Mouse (Mus musculus): ENCODE data around the gene C530008M17Rik. TPM values are rescaled to one million over a fixed set of nuclear protein-coding genes. Genes with fewer than 3 reads are reported as not detected.

Gene C530008M17Rik
- total RNA-seq, 1 experiment from 2014 or later, result not detected

- ATAC-seq (replicated peaks; ENCODE audit: insufficient number of reproducible peaks, low FRiP score, low TSS enrichment, poor library complexity, severe bottlenecking), result no peak
These were observed 104.0 kb downstream of the C530008M17Rik start for GRCm38 (mm10) chr5:76760349-76760748.

GRCm38 (mm10) chr5:76762030-76762698 lies 105.9 kb downstream of the C530008M17Rik start:
- no peak for ATAC-seq (replicated peaks; ENCODE audit: insufficient number of reproducible peaks, low FRiP score, low TSS enrichment, poor library complexity, severe bottlenecking)

- ATAC-seq (replicated peaks; ENCODE audit: insufficient number of reproducible peaks, low FRiP score, low TSS enrichment, poor library complexity, severe bottlenecking), result no peak
These were observed 106.9 kb downstream of the C530008M17Rik start for GRCm38 (mm10) chr5:76763148-76763701.

- ATAC-seq (replicated peaks; ENCODE audit: insufficient number of reproducible peaks, low FRiP score, low TSS enrichment, poor library complexity, severe bottlenecking), result no peak
These were observed 107.4 kb downstream of the C530008M17Rik start for GRCm38 (mm10) chr5:76763731-76764130.

- ATAC-seq (replicated peaks; ENCODE audit: insufficient number of reproducible peaks, low FRiP score, low TSS enrichment, poor library complexity, severe bottlenecking), result no peak
These were observed 112.7 kb downstream of the C530008M17Rik start for GRCm38 (mm10) chr5:76769014-76769413.

- no peak for ATAC-seq (replicated peaks; ENCODE audit: insufficient number of reproducible peaks, low FRiP score, low TSS enrichment, poor library complexity, severe bottlenecking)
These were observed 113.3 kb downstream of the C530008M17Rik start for GRCm38 (mm10) chr5:76769572-76769971.

- no peak for ATAC-seq (replicated peaks; ENCODE audit: insufficient number of reproducible peaks, low FRiP score, low TSS enrichment, poor library complexity, severe bottlenecking)
These were observed 115.1 kb downstream of the C530008M17Rik start for GRCm38 (mm10) chr5:76771371-76771770.

- ATAC-seq (replicated peaks; ENCODE audit: insufficient number of reproducible peaks, low FRiP score, low TSS enrichment, poor library complexity, severe bottlenecking), result no peak
These were observed 116.5 kb downstream of the C530008M17Rik start for GRCm38 (mm10) chr5:76772831-76773230.

- no peak for ATAC-seq (replicated peaks; ENCODE audit: insufficient number of reproducible peaks, low FRiP score, low TSS enrichment, poor library complexity, severe bottlenecking)
These were observed 117.3 kb downstream of the C530008M17Rik start for GRCm38 (mm10) chr5:76773492-76774158.

- ATAC-seq (replicated peaks; ENCODE audit: insufficient number of reproducible peaks, low FRiP score, low TSS enrichment, poor library complexity, severe bottlenecking), result peak; percentile 88
These were observed 122.8 kb downstream of the C530008M17Rik start for GRCm38 (mm10) chr5:76779094-76779615.

GRCm38 (mm10) chr5:76781943-76782342 lies 125.6 kb downstream of the C530008M17Rik start:
- ATAC-seq (replicated peaks; ENCODE audit: insufficient number of reproducible peaks, low FRiP score, low TSS enrichment, poor library complexity, severe bottlenecking), result no peak

- no peak for ATAC-seq (replicated peaks; ENCODE audit: insufficient number of reproducible peaks, low FRiP score, low TSS enrichment, poor library complexity, severe bottlenecking)
These were observed 126.2 kb downstream of the C530008M17Rik start for GRCm38 (mm10) chr5:76782414-76783103.

GRCm38 (mm10) chr5:76783104-76783441 lies 126.8 kb downstream of the C530008M17Rik start:
- no peak for ATAC-seq (replicated peaks; ENCODE audit: insufficient number of reproducible peaks, low FRiP score, low TSS enrichment, poor library complexity, severe bottlenecking)

GRCm38 (mm10) chr5:76784151-76784723 lies 127.9 kb downstream of the C530008M17Rik start:
- ATAC-seq (replicated peaks; ENCODE audit: insufficient number of reproducible peaks, low FRiP score, low TSS enrichment, poor library complexity, severe bottlenecking), result no peak

GRCm38 (mm10) chr5:76785013-76785412 lies 128.7 kb downstream of the C530008M17Rik start:
- ATAC-seq (replicated peaks; ENCODE audit: insufficient number of reproducible peaks, low FRiP score, low TSS enrichment, poor library complexity, severe bottlenecking), result no peak

- no peak for ATAC-seq (replicated peaks; ENCODE audit: insufficient number of reproducible peaks, low FRiP score, low TSS enrichment, poor library complexity, severe bottlenecking)
These were observed 133.6 kb downstream of the C530008M17Rik start for GRCm38 (mm10) chr5:76789881-76790280.

- no peak for ATAC-seq (replicated peaks; ENCODE audit: insufficient number of reproducible peaks, low FRiP score, low TSS enrichment, poor library complexity, severe bottlenecking)
These were observed 135.0 kb downstream of the C530008M17Rik start for GRCm38 (mm10) chr5:76791280-76791679.

- ATAC-seq (replicated peaks; ENCODE audit: insufficient number of reproducible peaks, low FRiP score, low TSS enrichment, poor library complexity, severe bottlenecking), result no peak
These were observed 136.4 kb downstream of the C530008M17Rik start for GRCm38 (mm10) chr5:76792720-76793119.

GRCm38 (mm10) chr5:76798043-76798442 lies 141.7 kb downstream of the C530008M17Rik start:
- ATAC-seq (replicated peaks; ENCODE audit: insufficient number of reproducible peaks, low FRiP score, low TSS enrichment, poor library complexity, severe bottlenecking), result no peak

Data from monocyte, adult 5-6 weeks (primary cell).